Mouse (Mus musculus) C2C12 (cell line): ENCODE results near the gene Ddx39b. TPM values are rescaled to one million over a fixed set of nuclear protein-coding genes. Genes with fewer than 3 reads are reported as not detected.
"Not testable (repeated sequence)": the region's sequence is repeated elsewhere in the genome, so short reads cannot be mapped to it uniquely, and the experiment has no call there.

Experiments
- H3K27me3 ChIP-seq: one replicate; pipeline ENCODE4 v1.6.1; 2011; ENCODE audit not compliant: control insufficient read depth, insufficient read depth, insufficient read length
- H3K36me3 ChIP-seq: one replicate; pipeline ENCODE4 v1.6.1; 2011; ENCODE audit not compliant: control insufficient read depth, insufficient read depth
- H3K4me3 ChIP-seq: one replicate; pipeline ENCODE4 v1.5.1; 2011; ENCODE audit warnings: mild to moderate bottlenecking, control low read depth; ENCODE audit not compliant: poor library complexity, insufficient read depth, severe bottlenecking
- H3K79me2 ChIP-seq: one replicate; pipeline ENCODE4 v1.6.1; 2011; ENCODE audit not compliant: control insufficient read depth, insufficient read depth
- H3K79me3 ChIP-seq: one replicate; pipeline ENCODE4 v1.6.1; 2011; ENCODE audit warnings: low read depth, control low read depth
- H3ac ChIP-seq: one replicate; pipeline ENCODE3; 2011; ENCODE audit warnings: low read depth; ENCODE audit not compliant: control insufficient read depth, insufficient read length
- CEBPB ChIP-seq: IDR thresholded peaks from one replicate; pipeline ENCODE4 v1.6.1; 2011; ENCODE audit warnings: low read depth, mild to moderate bottlenecking, control low read depth, moderate library complexity
- CTCF ChIP-seq: IDR thresholded peaks from one replicate; pipeline ENCODE4 v1.5.1; 2011; ENCODE audit not compliant: control insufficient read depth, insufficient read depth, insufficient read length
- FOSL1 ChIP-seq: IDR thresholded peaks from one replicate; pipeline ENCODE4 v1.8.0; 2011; ENCODE audit warnings: mild to moderate bottlenecking, low read length; ENCODE audit not compliant: poor library complexity, insufficient read depth, severe bottlenecking
- MAX ChIP-seq: IDR thresholded peaks from one replicate; pipeline ENCODE4 v1.6.1; 2011; ENCODE audit warnings: mild to moderate bottlenecking, control low read depth
- MYOD1 ChIP-seq: IDR thresholded peaks from one replicate; pipeline ENCODE4 v1.6.1; 2011; ENCODE audit warnings: low read depth; ENCODE audit not compliant: control insufficient read depth, insufficient read length
- MYOG ChIP-seq: IDR thresholded peaks from one replicate; pipeline ENCODE4 v1.6.1; 2011; ENCODE audit not compliant: control insufficient read depth, insufficient read length; ENCODE audit errors: extremely low read depth
- USF1 ChIP-seq: IDR thresholded peaks from one replicate; pipeline ENCODE4 v1.6.1; 2011; ENCODE audit warnings: low read depth, mild to moderate bottlenecking, control low read depth, moderate library complexity
- polyA plus RNA-seq: library from polyadenylated mRNA; unstranded; fragments of >200 nt; fragmentation: generic; extraction: Trizol; gene quantifications from one replicate; pipeline ENCODE4 v1.2.1, GENCODE M21; 2012; ENCODE audit warnings: missing spikeins

Gene Ddx39b
- polyA plus RNA-seq, 1 experiment, result 330 TPM

DNA sequence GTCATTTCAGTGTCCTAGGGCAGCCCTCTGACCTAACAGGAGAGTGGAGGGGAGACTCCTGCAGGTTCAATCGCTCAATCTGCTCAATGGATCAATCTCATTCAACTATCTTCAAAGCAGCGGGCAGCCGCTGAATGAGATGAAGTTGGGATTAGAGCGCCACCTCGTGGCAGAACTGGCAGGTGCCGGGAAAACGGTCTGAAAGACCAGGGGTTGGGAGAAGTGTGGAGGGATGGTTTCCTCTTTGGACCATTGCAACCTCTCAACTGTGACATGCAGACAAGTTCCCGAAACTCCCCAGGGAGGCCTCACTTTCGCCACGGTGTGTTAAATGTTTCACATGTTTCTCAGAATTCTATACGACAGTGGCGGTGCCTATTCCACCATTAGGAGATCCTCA is 9.5 kb upstream of the Ddx39b start:
- TF ChIP-seq FOSL1 (no peak), CTCF (peak; percentile 46)
- Histone ChIP-seq H3K36me3 (peaks cover 40% of the 10 kb centered on the region), H3ac (no peak overlapping the region), H3K79me2 (peaks cover 65% of the 10 kb centered on the region), H3K4me3 (no peak overlapping the region), H3K79me3 (peaks cover 23% of the 10 kb centered on the region), H3K27me3 (no peaks in the 10 kb centered on the region)

GRCm38 (mm10) chr17:35232659-35233058 is 8.9 kb upstream of the Ddx39b start:
- H3K79me3 ChIP-seq, result peaks cover 23% of the 10 kb centered on the region
- no peak overlapping the region for H3K4me3 ChIP-seq
- TF ChIP-seq CEBPB (no peak), MYOG (no peak), USF1 (no peak), MYOD1 (no peak), CTCF (no peak), MAX (no peak)
- H3K79me2 ChIP-seq, result peaks cover 65% of the 10 kb centered on the region
- H3ac ChIP-seq, result no peak overlapping the region
- H3K27me3 ChIP-seq, result no peaks in the 10 kb centered on the region
- peaks cover 40% of the 10 kb centered on the region for H3K36me3 ChIP-seq

- Histone ChIP-seq H3K79me3 (peaks cover 23% of the 10 kb centered on the region), H3K4me3 (peak within 1 kb of the TSS; percentile 51), H3K27me3 (no peaks in the 10 kb centered on the region), H3K79me2 (peaks cover 60% of the 10 kb centered on the region), H3ac (peak within 1 kb of the TSS; percentile 90), H3K36me3 (peaks cover 37% of the 10 kb centered on the region)
- no peak for TF ChIP-seq MAX
- TF ChIP-seq CEBPB, result no peak
- TF ChIP-seq MYOD1, result no peak
- TF ChIP-seq MYOG, result no peak
- TF ChIP-seq USF1, result no peak
- no peak for TF ChIP-seq FOSL1
- TF ChIP-seq CTCF, result no peak
Observed at GRCm38 (mm10) chr17:35233114-35233980, 8.2 kb upstream of the Ddx39b start, which contains the start of gene Atp6v1g2. Atp6v1g2 (plus strand) TSS chr17:35233660.

DNA sequence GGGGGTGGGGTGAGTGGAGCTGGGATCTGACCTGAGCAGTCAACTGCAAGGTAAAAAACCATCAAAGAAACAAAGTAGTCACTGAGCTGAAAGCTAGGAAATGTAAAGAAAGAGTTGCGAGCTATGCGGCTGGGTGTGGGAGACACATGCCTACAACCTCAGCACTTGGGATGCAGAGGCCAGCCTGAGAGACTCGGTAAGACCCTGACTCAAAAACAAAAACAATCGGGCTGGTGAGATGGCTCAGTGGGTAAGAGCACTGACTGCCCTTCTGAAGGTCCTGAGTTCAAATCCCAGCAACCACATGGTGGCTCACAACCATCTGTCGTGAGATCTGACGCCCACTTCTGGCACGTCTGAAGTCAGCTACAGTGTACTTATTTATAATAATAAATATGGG is 7.5 kb upstream of the Ddx39b start:
- not testable (repeated sequence) for H3ac ChIP-seq, H3K4me3 ChIP-seq, H3K27me3 ChIP-seq
- Histone ChIP-seq H3K79me3 (peaks cover 23% of the 10 kb centered on the region), H3K79me2 (peaks cover 59% of the 10 kb centered on the region), H3K36me3 (peaks cover 37% of the 10 kb centered on the region)

- peaks cover 54% of the 10 kb centered on the region for H3K79me2 ChIP-seq
- peak overlapping the region; percentile 90 for H3ac ChIP-seq
- TF ChIP-seq MYOD1, result no peak
- no peak for TF ChIP-seq CEBPB
- TF ChIP-seq FOSL1, result no peak
- TF ChIP-seq CTCF, result no peak
- peaks cover 28% of the 10 kb centered on the region for H3K36me3 ChIP-seq
- peaks cover 23% of the 10 kb centered on the region for H3K79me3 ChIP-seq
- H3K4me3 ChIP-seq, result peak overlapping the region; percentile 51
- H3K27me3 ChIP-seq, result no peaks in the 10 kb centered on the region
Observed at GRCm38 (mm10) chr17:35234903-35235302, 6.6 kb upstream of the Ddx39b start.

GRCm38 (mm10) chr17:35235614-35236389 is 5.7 kb upstream of the Ddx39b start, which contains the start of gene Nfkbil1:
Nfkbil1 (minus strand) TSS chr17:35235792.
- no peaks in the 10 kb centered on the region for H3K27me3 ChIP-seq
- no peak for TF ChIP-seq FOSL1
- TF ChIP-seq MAX, result peak; percentile 56
- TF ChIP-seq CEBPB, result peak; percentile 65
- no peak for TF ChIP-seq CTCF

More at GRCm38 (mm10) chr17:35235614-35236389, 5.7 kb upstream of the Ddx39b start, which contains the start of gene Nfkbil1:
- H3K79me3 ChIP-seq, result peaks cover 19% of the 10 kb centered on the region
- peaks cover 25% of the 10 kb centered on the region for H3K36me3 ChIP-seq
- H3ac ChIP-seq, result peak within 1 kb of the TSS; percentile 90
- H3K4me3 ChIP-seq, result peak within 1 kb of the TSS; percentile 51
- peaks cover 46% of the 10 kb centered on the region for H3K79me2 ChIP-seq
